Mouse (Mus musculus) lung, adult 2 months (tissue): Measurements from ENCODE around the gene Adamts4.

Source experiments
- CTCF ChIP-seq: fragments of 200-500 bp; IDR thresholded peaks from 2 replicates; pipeline ENCODE4 v1.5.1; 2011; ENCODE audit warnings: mild to moderate bottlenecking, low read length, control low read depth; ENCODE audit not compliant: insufficient read depth
- POLR2A ChIP-seq: fragments of 200-500 bp; IDR thresholded peaks from 2 replicates; pipeline ENCODE4 v1.6.1; 2011; ENCODE audit warnings: low read depth, mild to moderate bottlenecking, control low read depth, low read length, borderline replicate concordance; ENCODE audit errors: extremely low read depth

GRCm38 (mm10) chr1:171265971-171266744, 15.9 kb downstream of the Adamts4 start:
- TF ChIP-seq POLR2A (no peak), CTCF (no peak)
